Mouse (Mus musculus) pancreas, adult 10 weeks (tissue): ENCODE data around the gene Abhd10. TPM values are rescaled to one million over a fixed set of nuclear protein-coding genes. Genes with fewer than 3 reads are reported as not detected.

Source experiments
- polyA plus RNA-seq: library from polyadenylated mRNA; stranded (reverse); fragments of 350-450 nt; fragmentation: Illumina TruSeq; extraction: RNeasy Lipid Tissue Mini Kit (QIAGEN cat#74804); gene quantifications from one replicate; pipeline ENCODE4 v1.2.3, GENCODE M21; 2015; ENCODE audit warnings: low read depth, low replicate concordance; ENCODE audit not compliant: insufficient read depth

Abhd10 gene
- polyA plus RNA-seq, result 1.2 TPM

GRCm38 (mm10) chr16:45742615-45743476, at the start of gene Abhd10:
Gene Abhd10, minus strand, starts transcription at chr16:45742955.

DNA sequence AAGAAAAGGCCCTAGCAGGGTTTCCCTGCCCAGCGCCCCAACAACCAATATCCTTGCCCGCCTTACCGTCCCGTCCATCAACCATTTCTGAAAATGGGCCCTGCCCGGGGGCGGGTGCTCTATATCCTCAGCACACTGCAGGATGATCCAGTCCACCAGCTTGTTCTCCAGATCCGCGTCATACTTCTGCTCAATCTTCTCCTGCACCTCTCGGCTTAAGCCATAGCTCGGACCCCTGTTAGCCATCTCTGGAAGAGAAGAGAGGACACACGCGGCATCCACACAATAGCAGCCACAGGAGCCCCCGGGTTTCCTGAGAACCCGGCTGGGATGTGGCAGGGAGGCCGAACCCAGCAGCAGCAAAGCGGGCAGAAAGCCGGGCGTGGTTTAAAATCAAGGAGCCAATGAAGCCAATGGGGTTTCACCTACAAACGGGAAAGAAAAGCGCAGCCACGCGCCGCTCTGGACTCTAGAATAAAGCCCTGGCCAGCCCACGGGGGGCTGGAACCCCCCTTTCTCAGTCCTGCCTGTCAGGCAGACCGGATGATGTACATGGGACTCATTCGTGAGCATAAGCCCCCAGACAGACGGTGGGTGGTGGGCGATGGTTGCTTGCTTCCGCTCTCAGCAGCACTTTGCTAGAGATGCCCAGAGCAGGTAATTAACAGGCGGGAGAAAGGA, 18.6 kb downstream of the Abhd10 start, which contains the start of gene Tagln3:
Gene Tagln3 (minus strand): TSS at position 548 of the 681 bp plus-strand sequence.

GRCm38 (mm10) chr16:45693558-45693957, 49.2 kb downstream of the Abhd10 start, which contains the start of gene Tmprss7:
Gene Tmprss7, minus strand, starts transcription at chr16:45693658.

Other genes starting within 250 kb of the Abhd10 start
- 0.87 TPM for gene Gm609, start 250.0 kb downstream of the Abhd10 start, polyA plus RNA-seq
- gene Gm17783, start 210.9 kb downstream of the Abhd10 start, polyA plus RNA-seq, result not detected
- not detected for gene Slc9c1, start 207.6 kb downstream of the Abhd10 start, polyA plus RNA-seq
- not detected for gene Gcsam, start 132.6 kb downstream of the Abhd10 start, polyA plus RNA-seq
- gene BC016579, start 88.9 kb downstream of the Abhd10 start, polyA plus RNA-seq, result 0.39 TPM
- not detected for gene Tmprss7, start 49.3 kb downstream of the Abhd10 start, polyA plus RNA-seq
- 1.2 TPM for gene Tagln3, start 18.3 kb downstream of the Abhd10 start, polyA plus RNA-seq
- gene Phldb2, start 210.6 kb upstream of the Abhd10 start, polyA plus RNA-seq, result 11.1 TPM